Mouse (Mus musculus) erythroblast, embryonic 14.5 days (primary cell): ENCODE data around the gene Dgka. TPM values are rescaled to one million over a fixed set of nuclear protein-coding genes. Genes with fewer than 3 reads are reported as not detected.
"Not testable (repeated sequence)": the region's sequence is repeated elsewhere in the genome, so short reads cannot be mapped to it uniquely, and the experiment has no call there.

ENCODE experiments used
- H3K27me3 ChIP-seq: 2 replicates; pipeline ENCODE4 v1.6.1; 2012; ENCODE audit warnings: inconsistent platforms; ENCODE audit not compliant: control insufficient read depth
- H3K36me3 ChIP-seq: 2 replicates; pipeline ENCODE4 v1.6.1; 2012; ENCODE audit warnings: mild to moderate bottlenecking, inconsistent platforms; ENCODE audit not compliant: control insufficient read depth
- H3K4me1 ChIP-seq: 2 replicates; pipeline ENCODE4 v1.6.1; 2012; ENCODE audit warnings: inconsistent platforms; ENCODE audit not compliant: control insufficient read depth
- H3K4me3 ChIP-seq: replicated peaks from 2 replicates; pipeline ENCODE3; 2012; ENCODE audit warnings: moderate library complexity, mild to moderate bottlenecking, inconsistent platforms
- H3K9me3 ChIP-seq: 2 replicates; pipeline ENCODE4 v1.6.1; 2012; ENCODE audit warnings: low read length, inconsistent platforms, mixed read lengths; ENCODE audit not compliant: control insufficient read depth
- GATA1 ChIP-seq: IDR thresholded peaks from 2 replicates; pipeline ENCODE4 v1.6.1; 2012; ENCODE audit warnings: low read length, inconsistent platforms, mixed read lengths
- TAL1 ChIP-seq: IDR thresholded peaks from 3 replicates; pipeline ENCODE4 v1.6.1; 2012; ENCODE audit warnings: low read length, inconsistent platforms, mixed read lengths
- polyA plus RNA-seq: library from polyadenylated mRNA; stranded (reverse); fragments of >175 nt; gene quantifications from 2 replicates; pipeline ENCODE4 v1.2.3, GENCODE M21; 2012

Gene Dgka
- polyA plus RNA-seq, 1 experiment = 0.02 TPM

- TF ChIP-seq TAL1 = no peak
- TF ChIP-seq GATA1 = no peak
- peaks cover 2% of the 10 kb centered on the region; the same call in 1 of the 2 replicates for H3K9me3 ChIP-seq
- H3K36me3 ChIP-seq = no peaks in the 10 kb centered on the region
- peaks cover 31% of the 10 kb centered on the region for H3K4me1 ChIP-seq
- H3K27me3 ChIP-seq = peaks cover 60% of the 10 kb centered on the region
- H3K4me3 ChIP-seq = peak overlapping the region; percentile 44
Measured at GRCm38 (mm10) chr10:128743235-128743634, 1.4 kb downstream of the Dgka start.

GRCm38 (mm10) chr10:128742616-128743015 lies 2.0 kb downstream of the Dgka start:
- no peak for TF ChIP-seq GATA1
- no peak for TF ChIP-seq TAL1
- Histone ChIP-seq H3K4me3 (no peak overlapping the region), H3K9me3 (peaks cover 2% of the 10 kb centered on the region; the same call in 1 of the 2 replicates), H3K27me3 (peaks cover 60% of the 10 kb centered on the region), H3K36me3 (no peaks in the 10 kb centered on the region), H3K4me1 (peaks cover 28% of the 10 kb centered on the region)

GRCm38 (mm10) chr10:128740296-128740695 lies 4.4 kb downstream of the Dgka start:
- peaks cover 2% of the 10 kb centered on the region; the same call in 1 of the 2 replicates for H3K9me3 ChIP-seq
- peaks cover 23% of the 10 kb centered on the region for H3K4me1 ChIP-seq
- H3K4me3 ChIP-seq = no peak overlapping the region
- TF ChIP-seq GATA1 (no peak), TAL1 (no peak)
- no peaks in the 10 kb centered on the region for H3K36me3 ChIP-seq
- H3K27me3 ChIP-seq = peaks cover 45% of the 10 kb centered on the region

DNA sequence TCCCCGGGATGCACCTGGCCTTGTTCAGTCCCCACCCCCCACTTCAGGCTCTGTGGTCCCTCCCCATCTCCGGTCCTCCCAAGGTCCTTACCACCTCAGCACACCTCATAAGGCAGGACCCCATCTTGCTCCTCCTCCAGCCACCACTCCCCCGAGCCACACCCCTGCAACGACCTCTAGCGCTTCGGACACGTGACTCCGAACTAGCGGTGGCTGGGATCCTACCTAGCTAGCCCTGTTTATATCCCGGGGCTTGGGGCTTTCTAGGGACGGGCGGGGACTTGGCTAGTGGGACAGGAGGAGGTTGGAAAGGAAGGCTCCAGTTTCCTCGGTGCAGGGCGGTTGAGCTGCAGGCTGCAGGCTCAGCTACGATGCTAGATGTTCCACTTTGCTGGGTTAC lies 7.2 kb downstream of the Dgka start:
- Histone ChIP-seq H3K27me3 (peaks cover 17% of the 10 kb centered on the region), H3K4me1 (peaks cover 9% of the 10 kb centered on the region), H3K4me3 (no peak overlapping the region), H3K36me3 (no peaks in the 10 kb centered on the region), H3K9me3 (peaks cover 7% of the 10 kb centered on the region; the same call in 1 of the 2 replicates)
- no peak for TF ChIP-seq TAL1
- no peak for TF ChIP-seq GATA1

GRCm38 (mm10) chr10:128731992-128732391 lies 12.7 kb downstream of the Dgka start:
- H3K4me3 ChIP-seq = no peak overlapping the region
- H3K27me3 ChIP-seq = no peaks in the 10 kb centered on the region
- peaks cover 7% of the 10 kb centered on the region; the same call in 1 of the 2 replicates for H3K9me3 ChIP-seq
- peaks cover 3% of the 10 kb centered on the region for H3K4me1 ChIP-seq
- H3K36me3 ChIP-seq = no peaks in the 10 kb centered on the region
- no peak for TF ChIP-seq TAL1
- TF ChIP-seq GATA1 = no peak

DNA sequence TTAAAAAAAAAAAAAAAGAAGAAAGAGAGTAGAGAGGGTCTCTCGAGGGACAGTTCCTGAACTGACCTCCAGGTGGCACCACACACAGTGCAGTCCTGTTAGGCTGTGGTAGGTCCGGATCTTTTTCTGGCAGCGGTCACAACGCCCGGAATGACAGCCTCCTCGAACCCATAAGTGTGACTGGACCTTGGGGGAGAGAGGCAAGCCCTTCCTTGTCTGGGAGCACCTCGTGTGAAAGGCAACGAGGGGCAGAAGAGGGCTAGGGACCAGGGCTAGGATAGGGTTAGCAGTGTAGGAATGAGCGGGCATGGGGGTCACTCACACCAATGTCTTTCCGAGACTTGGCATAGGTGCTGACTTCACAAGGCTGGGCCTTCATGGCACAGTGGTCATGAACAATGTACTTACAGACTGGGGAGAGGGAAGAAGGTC lies 13.6 kb downstream of the Dgka start:
- H3K4me3 ChIP-seq = no peak overlapping the region
- H3K27me3 ChIP-seq = no peaks in the 10 kb centered on the region
- TF ChIP-seq TAL1 (no peak), GATA1 (no peak)
- no peaks in the 10 kb centered on the region for H3K36me3 ChIP-seq
- peaks cover 7% of the 10 kb centered on the region; the same call in 1 of the 2 replicates for H3K9me3 ChIP-seq
- H3K4me1 ChIP-seq = peaks cover 3% of the 10 kb centered on the region

GRCm38 (mm10) chr10:128728059-128728458 lies 16.6 kb downstream of the Dgka start:
- peaks cover under 1% of the 10 kb centered on the region; the same call in 1 of the 2 replicates for H3K9me3 ChIP-seq
- peaks cover 7% of the 10 kb centered on the region for H3K4me1 ChIP-seq
- TF ChIP-seq GATA1 (no peak), TAL1 (no peak)
- H3K36me3 ChIP-seq = no peaks in the 10 kb centered on the region
- no peak overlapping the region for H3K4me3 ChIP-seq
- H3K27me3 ChIP-seq = no peaks in the 10 kb centered on the region

DNA sequence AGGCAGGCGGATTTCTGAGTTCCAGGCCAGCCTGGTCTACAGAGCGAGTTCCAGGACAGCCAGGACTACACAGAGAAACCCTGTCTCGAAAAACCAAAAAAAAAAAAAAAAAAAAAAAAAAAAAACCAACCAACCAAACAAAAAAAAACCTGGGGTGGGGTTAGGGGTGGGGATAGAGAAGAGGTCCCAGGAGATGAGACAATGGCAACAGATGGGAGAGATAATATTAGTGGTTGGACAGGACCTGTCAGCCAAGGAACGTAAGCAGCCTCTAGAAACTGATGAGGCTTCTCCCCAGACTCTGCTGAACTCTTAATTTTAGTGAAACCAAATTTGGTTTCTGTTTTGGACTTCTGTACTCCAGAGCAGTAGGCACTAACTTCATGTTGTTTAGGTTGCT lies 19.2 kb downstream of the Dgka start:
- not testable (repeated sequence) for H3K36me3 ChIP-seq, H3K4me3 ChIP-seq, H3K4me1 ChIP-seq, H3K9me3 ChIP-seq, H3K27me3 ChIP-seq

- no peak for TF ChIP-seq GATA1
- no peak for TF ChIP-seq TAL1
- Histone ChIP-seq H3K4me1 (no peaks in the 10 kb centered on the region), H3K9me3 (no peaks in the 10 kb centered on the region), H3K27me3 (peaks cover 10% of the 10 kb centered on the region), H3K36me3 (no peaks in the 10 kb centered on the region), H3K4me3 (no peak overlapping the region)
Measured at GRCm38 (mm10) chr10:128715559-128716537, 28.8 kb downstream of the Dgka start.

DNA sequence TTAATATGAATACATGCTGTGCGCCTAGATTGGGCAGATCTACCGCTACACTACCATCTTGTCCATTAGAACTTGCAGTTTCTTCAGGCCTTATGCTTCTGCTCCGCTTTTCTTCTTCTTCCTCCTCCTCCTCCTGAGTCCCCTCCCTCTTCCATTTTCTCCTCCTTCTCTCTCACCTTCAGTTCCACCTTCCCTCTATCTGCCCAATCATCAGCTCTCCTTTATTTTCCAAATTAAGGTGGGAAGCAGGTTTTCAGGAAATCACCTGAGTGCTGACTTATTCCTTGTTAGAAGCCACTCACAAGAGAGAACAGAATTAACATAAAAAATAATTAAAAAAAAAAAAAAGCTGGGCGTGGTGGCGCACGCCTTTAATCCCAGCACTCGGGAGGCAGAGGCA lies 33.3 kb downstream of the Dgka start:
- H3K27me3 ChIP-seq, H3K4me3 ChIP-seq, H3K4me1 ChIP-seq, H3K9me3 ChIP-seq, H3K36me3 ChIP-seq: not testable (repeated sequence)
